Mouse (Mus musculus) ES-E14 (cell line): ENCODE data around the gene Car4. TPM values are rescaled to one million over a fixed set of nuclear protein-coding genes. Genes with fewer than 3 reads are reported as not detected.
A peak's percentile ranks its signal among the peaks of the same experiment; 100 is the strongest.

ENCODE experiments used
- DNase-seq: peaks from one replicate; pipeline ENCODE4 v3.0.0-alpha.2; 2013; ENCODE audit warnings: low read depth, low spot score
- H3K27ac ChIP-seq: 2 replicates; pipeline ENCODE4 v1.5.1; 2012; ENCODE audit warnings: low read depth, mild to moderate bottlenecking, low read length, moderate library complexity, mixed read lengths; ENCODE audit not compliant: poor library complexity, insufficient read depth, severe bottlenecking
- H3K36me3 ChIP-seq: 2 replicates; pipeline ENCODE4 v1.6.1; 2012; ENCODE audit warnings: mild to moderate bottlenecking, low read length, moderate library complexity, mixed read lengths; ENCODE audit not compliant: control insufficient read depth, poor library complexity, insufficient read depth, severe bottlenecking
- H3K4me1 ChIP-seq, 2 experiments: fragments of 150-350 bp in 1 of 2; sonication (generic) in 1 of 2; 2 replicates each; pipeline ENCODE4 v1.6.1; 2012; ENCODE audit warnings: low read length in 2 of 2, mild to moderate bottlenecking in 1 of 2, mixed read lengths in 1 of 2; ENCODE audit not compliant: control insufficient read depth in 2 of 2, insufficient read depth in 2 of 2, poor library complexity in 1 of 2
- H3K4me3 ChIP-seq, 2 experiments: fragments of 150-350 bp in 1 of 2; sonication (generic) in 1 of 2; 2 replicates each; pipeline ENCODE4 v1.5.1; 2012; ENCODE audit warnings: low read length in 2 of 2, low read depth in 1 of 2, mild to moderate bottlenecking in 1 of 2, mixed read lengths in 1 of 2; ENCODE audit not compliant: insufficient read depth in 1 of 2, poor library complexity in 1 of 2, severe bottlenecking in 1 of 2
- H3K9ac ChIP-seq: 2 replicates; pipeline ENCODE4 v1.6.1; 2012; ENCODE audit warnings: low read depth, mild to moderate bottlenecking, low read length, mixed read lengths; ENCODE audit not compliant: poor library complexity, insufficient read depth, severe bottlenecking
- H3K9me3 ChIP-seq: fragments of 150-350 bp; sonication (generic); 2 replicates; pipeline ENCODE4 v1.6.1; 2012; ENCODE audit warnings: low read depth, mild to moderate bottlenecking, low read length; ENCODE audit not compliant: control insufficient read depth, insufficient read depth
- CHD2 ChIP-seq: IDR thresholded peaks from 2 replicates; pipeline ENCODE4 v1.6.1; 2014; ENCODE audit warnings: mild to moderate bottlenecking, low read depth, low read length, inconsistent platforms
- HCFC1 ChIP-seq: IDR thresholded peaks from 2 replicates; pipeline ENCODE4 v1.6.1; 2012; ENCODE audit warnings: low read length, inconsistent platforms, borderline replicate concordance; ENCODE audit not compliant: insufficient read depth
- MAFK ChIP-seq: IDR thresholded peaks from 2 replicates; pipeline ENCODE4 v1.6.1; 2014; ENCODE audit warnings: mild to moderate bottlenecking, low read depth, low read length, inconsistent platforms; ENCODE audit not compliant: insufficient read depth
- ZC3H11A ChIP-seq: IDR thresholded peaks from 2 replicates; pipeline ENCODE4 v1.6.1; 2012; ENCODE audit warnings: low read depth, mild to moderate bottlenecking, inconsistent platforms, low read length, borderline replicate concordance
- ZNF384 ChIP-seq: IDR thresholded peaks from 2 replicates; pipeline ENCODE4 v1.6.1; 2012; ENCODE audit warnings: low read depth, low read length, inconsistent platforms
- in situ Hi-C, 2 experiments: fragments of 600-800 bp; cut with MboI; formaldehyde crosslinking; loops; one replicate each; pipeline ENCODE4 v1.15.1; 2025; ENCODE audit warnings: low sequenced_read_pairs in 2 of 2, inconsistent platforms in 1 of 2; ENCODE audit not compliant: unreplicated experiment in 2 of 2
- total RNA-seq: library from RNA; depleted of rRNA; stranded (reverse); fragments of 300-350 nt; gene quantifications from 2 replicates; pipeline ENCODE4 v1.2.3, GENCODE M21; 2012

The Car4 gene
- total RNA-seq, 1 experiment = 17.3 TPM

DNA sequence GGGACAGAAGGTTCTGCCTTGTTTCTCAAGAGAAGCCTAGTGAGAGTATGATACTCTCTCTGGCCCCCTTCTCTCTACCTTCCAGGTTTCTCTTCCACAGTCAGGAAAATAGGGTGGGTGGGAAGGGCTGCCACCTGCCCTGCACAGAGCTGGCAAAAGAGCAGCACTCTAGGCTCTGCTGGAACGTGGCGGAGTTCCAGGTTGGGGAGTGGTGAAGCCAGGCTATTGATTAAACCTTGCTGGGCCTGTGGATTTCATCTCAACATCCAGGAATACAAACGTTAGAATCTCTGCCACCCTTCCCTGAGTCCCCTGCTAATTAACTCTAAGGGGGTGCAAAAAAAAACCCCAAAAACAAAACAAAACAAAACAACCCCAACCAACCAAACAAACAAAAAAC, 9.1 kb upstream of the Car4 start:
- Histone ChIP-seq H3K9me3 (no peaks in the 10 kb centered on the region), H3K4me3 (no peak overlapping the region), H3K27ac (peak overlapping the region; percentile 75), H3K9ac (no peak overlapping the region), H3K4me1 (peaks cover 3 to 30% of the 10 kb centered on the region in 2 experiments; a peak in 2 of 4 replicates), H3K36me3 (no peaks in the 10 kb centered on the region)
- TF ChIP-seq ZC3H11A (no peak), MAFK (no peak), HCFC1 (no peak), ZNF384 (no peak), CHD2 (no peak)
- in situ Hi-C loops = no loop called here
- DNase-seq = no peak

DNA sequence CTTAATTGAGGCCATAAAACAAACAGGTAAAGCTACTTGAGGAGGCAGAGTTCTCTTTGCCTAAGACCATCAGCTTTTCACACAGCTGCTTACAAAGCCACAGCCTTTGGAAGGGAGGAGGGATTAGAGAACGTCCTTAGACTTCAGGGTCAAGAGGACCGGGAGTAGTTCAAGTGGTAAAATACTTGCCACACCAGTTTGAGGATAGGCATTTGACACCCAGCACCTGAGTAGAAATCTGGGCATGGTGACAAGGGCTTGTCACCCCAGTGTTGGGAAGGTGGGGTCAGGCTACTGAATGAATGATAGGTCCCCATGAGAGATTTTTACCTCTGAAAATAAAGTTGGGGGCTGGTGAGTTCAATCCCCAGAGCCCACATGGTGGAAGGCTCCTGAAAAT, 5.0 kb upstream of the Car4 start:
- Histone ChIP-seq H3K9ac (no peak overlapping the region), H3K4me3 (no peak overlapping the region), H3K27ac (no peak overlapping the region), H3K36me3 (no peaks in the 10 kb centered on the region), H3K9me3 (no peaks in the 10 kb centered on the region), H3K4me1 (peaks cover 0 to 17% of the 10 kb centered on the region in 2 experiments; a peak in 2 of 4 replicates)
- no peak for DNase-seq
- TF ChIP-seq ZNF384 = no peak
- TF ChIP-seq MAFK = no peak
- no peak for TF ChIP-seq ZC3H11A
- no peak for TF ChIP-seq HCFC1
- no peak for TF ChIP-seq CHD2
- in situ Hi-C loops = no loop called here

DNA sequence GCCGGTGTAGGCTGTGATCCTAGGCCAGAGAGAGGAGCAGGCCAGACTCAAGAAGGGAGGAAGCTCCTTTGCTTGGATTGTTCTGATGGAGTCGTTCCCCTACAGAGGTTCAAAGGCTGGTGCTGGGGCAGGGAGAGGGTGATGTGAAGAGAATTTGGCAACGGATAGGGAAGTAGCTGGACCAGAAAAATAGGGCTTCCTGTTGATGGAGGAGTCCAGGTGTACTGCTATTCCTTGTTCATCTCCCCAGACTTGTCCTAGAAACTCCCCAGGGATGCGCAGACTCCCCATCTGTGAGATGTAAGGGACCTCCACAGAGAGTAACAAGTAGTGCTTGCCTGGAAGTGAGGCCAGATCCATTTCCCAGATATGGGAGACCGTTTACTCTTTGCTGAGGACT, 1.2 kb upstream of the Car4 start:
- no peak overlapping the region for H3K4me3 ChIP-seq
- in situ Hi-C loops = no loop called here
- no peak for DNase-seq

DNA sequence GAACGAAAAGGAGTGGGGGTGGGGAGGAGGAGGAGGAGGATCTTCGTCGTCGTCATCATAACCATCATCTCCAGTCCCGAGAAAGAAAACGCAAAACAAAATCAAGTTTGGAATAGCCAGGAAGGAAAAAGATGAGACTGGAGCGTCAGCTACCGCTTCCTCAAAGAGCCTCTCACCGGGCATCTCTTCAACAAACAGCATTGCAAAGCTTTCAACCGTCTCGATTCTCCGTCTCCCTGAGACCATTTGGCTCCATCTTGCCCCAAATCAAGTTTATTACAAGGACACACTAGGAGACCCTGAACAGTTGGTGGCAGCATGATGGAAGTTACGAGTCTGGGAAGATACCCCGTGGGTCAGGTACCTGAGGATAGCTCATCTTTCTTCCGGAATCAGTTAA, 415 bp upstream of the Car4 start:
- DNase-seq = no peak
- peaks cover 0 to 7% of the 10 kb centered on the region in 2 experiments; a peak in 1 of 4 replicates for H3K4me1 ChIP-seq
- H3K9ac ChIP-seq = no peak overlapping the region
- no peaks in the 10 kb centered on the region for H3K9me3 ChIP-seq
- H3K27ac ChIP-seq = no peak overlapping the region
- TF ChIP-seq HCFC1 (no peak), ZNF384 (no peak), MAFK (no peak)
- H3K4me3 ChIP-seq = peak overlapping the region; percentile 64 to 73
- H3K36me3 ChIP-seq = no peaks in the 10 kb centered on the region
- in situ Hi-C loops = no loop called here

More for the DNA sequence above, 1.2 kb upstream of the Car4 start:
- Histone ChIP-seq H3K36me3 (no peaks in the 10 kb centered on the region), H3K4me1 (peaks cover 0 to 7% of the 10 kb centered on the region in 2 experiments; a peak in 1 of 4 replicates), H3K9ac (no peak overlapping the region), H3K9me3 (no peaks in the 10 kb centered on the region), H3K27ac (no peak overlapping the region)
- TF ChIP-seq HCFC1 (no peak), ZC3H11A (no peak), CHD2 (no peak), ZNF384 (no peak), MAFK (no peak)

DNA sequence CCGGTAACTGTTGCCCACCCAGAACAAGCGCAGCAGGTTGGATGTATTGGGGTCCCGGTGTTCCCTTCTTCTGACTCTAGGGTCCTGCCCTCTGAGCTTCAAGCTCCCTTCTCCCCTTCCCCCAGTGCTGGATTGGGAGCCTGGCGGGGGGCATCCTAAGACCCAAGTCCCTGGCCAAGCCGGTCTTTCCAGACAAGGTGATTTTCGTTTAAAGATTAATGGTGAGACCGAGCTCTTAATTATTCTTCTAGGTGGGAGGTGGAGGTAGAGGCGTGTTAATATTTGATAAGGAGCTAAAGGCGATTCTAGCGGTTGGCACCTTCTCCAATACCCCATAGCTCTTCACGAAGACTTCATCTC, 665 bp downstream of the Car4 start:
- DNase-seq = no peak
- Histone ChIP-seq H3K4me3 (peak overlapping the region; percentile 64 to 73), H3K9me3 (no peaks in the 10 kb centered on the region), H3K9ac (peak overlapping the region; percentile 59; the same call in 1 of the 2 replicates), H3K27ac (no peak overlapping the region), H3K36me3 (no peaks in the 10 kb centered on the region), H3K4me1 (peaks cover 0 to 7% of the 10 kb centered on the region in 2 experiments; a peak in 1 of 4 replicates)
- no peak for TF ChIP-seq ZNF384
- TF ChIP-seq ZC3H11A = no peak
- no peak for TF ChIP-seq CHD2
- TF ChIP-seq MAFK = no peak
- TF ChIP-seq HCFC1 = no peak
- in situ Hi-C loops = no loop called here
